11 mouse cellular contexts compared by ENCODE assay signal in the genomic region with DNA sequence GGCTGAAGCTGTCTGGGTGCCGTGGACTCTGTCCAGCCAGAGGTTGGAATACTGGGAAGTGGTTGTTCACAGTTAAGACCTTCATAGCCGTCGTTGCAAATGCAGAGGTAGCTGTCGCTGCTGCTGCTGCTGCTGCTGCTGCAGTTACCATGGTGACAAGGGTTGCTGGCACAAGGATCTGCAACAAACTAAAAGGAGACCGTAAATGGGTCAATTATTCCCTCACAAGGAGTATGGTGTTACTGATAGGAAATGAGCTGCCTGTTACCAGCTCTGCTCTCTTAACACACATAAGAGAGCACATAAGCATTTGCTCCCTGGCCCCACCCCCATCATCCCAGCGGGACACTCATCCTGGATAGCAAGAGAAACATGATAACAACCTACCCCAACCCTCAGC.
DNase-seq lines count a peak whose midpoint lies in the region; ATAC-seq lines count a peak whose summit lies in the region.
"Had no signal": no experiment of that assay in that cellular context is flagged by ENCODE, and none has a peak within 500 bp of the region (broad histone marks: within the 10 kb centered on the region; RNA-seq: fewer than 3 reads in every experiment).

No protein-coding gene starts in this region.

- H3K27me3 ChIP-seq in hindbrain, embryonic 12.5 days: no peaks in the 10 kb centered on the region
- no peaks in the 10 kb centered on the region for H3K27me3 ChIP-seq in midbrain, embryonic 16.5 days (ENCODE audit: control insufficient read depth, insufficient read depth, low read depth, low read length)
- H3K27me3 ChIP-seq: liver, embryonic 15.5 days had no signal

- peaks cover 25% of the 10 kb centered on the region for H3K4me1 ChIP-seq in hindbrain, embryonic 12.5 days
- H3K4me1 ChIP-seq in midbrain, embryonic 16.5 days (ENCODE audit: control insufficient read depth, insufficient read depth, low read length): peaks cover 31% of the 10 kb centered on the region
- H3K4me1 ChIP-seq: liver, embryonic 15.5 days had no signal

- WGBS in hindbrain, embryonic 12.5 days: 3% methylated on average over 6 of the region's 6 CpGs
- WGBS in midbrain, embryonic 16.5 days: 4% methylated on average over 6 of the region's 6 CpGs

- H3K4me3 ChIP-seq in hindbrain, embryonic 12.5 days: no peak overlapping the region
- no peak overlapping the region for H3K4me3 ChIP-seq in midbrain, embryonic 16.5 days (ENCODE audit: low read depth, low read length)
- H3K4me3 ChIP-seq: liver, embryonic 15.5 days had no signal

- H3K27ac ChIP-seq in hindbrain, embryonic 12.5 days: peak overlapping the region; percentile 66
- H3K27ac ChIP-seq in midbrain, embryonic 16.5 days (ENCODE audit: low read length): peak overlapping the region; percentile 73
- H3K27ac ChIP-seq: liver, embryonic 15.5 days had no signal

- DNase-seq in layer of hippocampus, postnatal 10 days (ENCODE audit: low spot score in 2 of 2): peak; percentile 26 to 33
- DNase-seq in layer of hippocampus, postnatal 36 days: no peak
- DNase-seq in embryo, embryonic 10 days (ENCODE audit: low spot score): peak; percentile 40
- no peak for DNase-seq in adrenal gland, postnatal 25 days
- no peak for DNase-seq in ovary, postnatal 36 days (ENCODE audit: low spot score)
- DNase-seq in MN1 (ENCODE audit: low spot score): no peak
- DNase-seq: heart, postnatal 10 days; kidney, postnatal 4 days had no signal

- H3K9ac ChIP-seq in hindbrain, embryonic 12.5 days: no peak overlapping the region
- H3K9ac ChIP-seq in midbrain, embryonic 16.5 days (ENCODE audit: low read depth, low read length): no peak overlapping the region
- H3K9ac ChIP-seq: liver, embryonic 15.5 days had no signal

- H3K4me2 ChIP-seq in hindbrain, embryonic 12.5 days (replicated peaks): peak overlapping the region; percentile 22
- H3K4me2 ChIP-seq in midbrain, embryonic 16.5 days (ENCODE audit: low read length): peak overlapping the region; percentile 38
- H3K4me2 ChIP-seq: liver, embryonic 15.5 days had no signal

- peak; percentile 62 for ATAC-seq in hindbrain, embryonic 12.5 days (ENCODE audit: low FRiP score)
- ATAC-seq in midbrain, embryonic 16.5 days: peak; percentile 74

- H3K36me3 ChIP-seq in hindbrain, embryonic 12.5 days: no peaks in the 10 kb centered on the region
- peaks cover 3% of the 10 kb centered on the region; the same call in 1 of the 2 replicates for H3K36me3 ChIP-seq in midbrain, embryonic 16.5 days (ENCODE audit: control insufficient read depth, insufficient read depth, low read length)
- H3K36me3 ChIP-seq: liver, embryonic 15.5 days had no signal

- H3K9me3 ChIP-seq in hindbrain, embryonic 12.5 days (replicated peaks): no peaks in the 10 kb centered on the region
- H3K9me3 ChIP-seq in midbrain, embryonic 16.5 days (replicated peaks; ENCODE audit: control insufficient read depth, low read length, poor library complexity, severe bottlenecking): no peaks in the 10 kb centered on the region
- H3K9me3 ChIP-seq: liver, embryonic 15.5 days had no signal

Comparison
In these comparisons a context has a peak if more than half of its experiments do, and no peak if none do; other contexts are left out.
1. DNase-seq: peak in layer of hippocampus, postnatal 10 days (2 of 2) and embryo, embryonic 10 days (single experiment); none in layer of hippocampus, postnatal 36 days (0 of 2), adrenal gland, postnatal 25 days (single experiment), ovary, postnatal 36 days (single experiment) and MN1 (single experiment).